Mouse (Mus musculus): ENCODE results near the gene Nlgn3.

DNA sequence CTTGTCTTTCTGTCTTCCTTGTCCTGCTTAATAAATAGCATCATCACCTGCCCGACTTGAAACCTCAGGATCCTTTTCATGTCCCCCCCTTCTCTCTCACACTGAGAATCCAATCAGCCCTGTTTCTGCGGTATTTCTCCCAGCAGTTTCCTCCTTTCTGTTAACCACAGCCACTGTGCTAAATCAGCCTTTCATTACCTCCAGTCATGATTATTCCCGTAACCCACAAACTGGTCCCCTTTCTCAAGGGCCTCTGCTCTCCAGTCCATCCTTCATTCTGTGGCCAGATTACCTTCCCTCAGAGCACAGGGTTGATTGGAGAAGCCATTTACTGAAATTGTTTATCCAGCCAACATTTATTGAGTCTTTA, 30.2 kb upstream of the Nlgn3 start, which contains the start of gene Gm20489:
- TF ChIP-seq EP300 (IDR thresholded peaks at IDR 0.05; ENCODE audit: low read depth) = no peak
- TF ChIP-seq CTCF (IDR thresholded peaks at IDR 0.05; ENCODE audit: low read depth) = no peak

Data from liver, postnatal 0 days (tissue).